Mouse (Mus musculus): ENCODE data around the gene Olfr64.

Gene Olfr64

GRCm38 (mm10) chr7:103894385-103894784 lies at the start of gene Olfr64:
TSS of gene Olfr64 (minus strand) at chr7:103894485.
- no peak for DNase-seq

DNA sequence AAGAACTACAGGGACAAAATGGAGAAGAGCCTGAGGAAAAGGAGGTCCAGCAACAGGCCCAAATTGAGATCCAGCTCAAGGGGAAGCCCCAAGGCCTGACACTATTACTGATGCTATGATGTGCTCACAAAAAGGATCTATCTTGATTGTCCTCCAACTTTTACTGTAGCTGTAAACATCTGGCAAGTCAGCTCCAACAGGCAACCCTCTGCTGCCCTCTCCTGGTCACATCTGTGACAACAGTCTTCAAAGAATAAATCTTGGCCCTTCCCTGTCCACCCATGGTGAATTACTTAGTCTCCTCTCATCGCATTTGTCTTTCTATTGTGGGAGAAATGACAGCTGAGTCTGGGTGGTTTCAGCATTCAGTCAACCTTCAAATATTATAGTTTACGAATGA lies 48.4 kb upstream of the Olfr64 start:
- no peak for DNase-seq

DNA sequence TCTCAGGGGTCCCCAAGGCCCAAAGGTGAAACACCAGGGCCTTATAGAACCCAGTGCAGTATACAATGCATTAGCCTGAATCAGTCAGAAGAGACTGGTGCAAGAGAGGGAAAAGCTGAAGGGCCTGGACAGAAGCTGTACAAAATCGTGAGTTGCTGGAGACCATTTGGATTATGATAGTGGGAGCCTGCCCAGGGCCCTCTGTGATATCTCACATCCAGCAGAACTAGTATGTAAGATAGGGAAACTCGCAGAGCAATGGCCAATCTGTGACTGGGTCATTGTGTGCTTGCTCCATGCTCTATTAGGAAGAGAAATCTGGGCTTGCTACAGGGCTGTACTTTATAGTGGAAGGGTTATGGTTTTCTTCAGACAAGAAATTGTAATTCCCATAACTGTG lies 40.0 kb upstream of the Olfr64 start, which contains the start of gene Olfr632:
Gene Olfr632 (plus strand): TSS at position 84 of the 400 bp plus-strand sequence.
- DNase-seq: no peak

GRCm38 (mm10) chr7:103928525-103928924 lies 34.2 kb upstream of the Olfr64 start, which contains the start of gene Olfr631:
TSS of gene Olfr631 (plus strand) at chr7:103928825.
- DNase-seq: no peak

DNA sequence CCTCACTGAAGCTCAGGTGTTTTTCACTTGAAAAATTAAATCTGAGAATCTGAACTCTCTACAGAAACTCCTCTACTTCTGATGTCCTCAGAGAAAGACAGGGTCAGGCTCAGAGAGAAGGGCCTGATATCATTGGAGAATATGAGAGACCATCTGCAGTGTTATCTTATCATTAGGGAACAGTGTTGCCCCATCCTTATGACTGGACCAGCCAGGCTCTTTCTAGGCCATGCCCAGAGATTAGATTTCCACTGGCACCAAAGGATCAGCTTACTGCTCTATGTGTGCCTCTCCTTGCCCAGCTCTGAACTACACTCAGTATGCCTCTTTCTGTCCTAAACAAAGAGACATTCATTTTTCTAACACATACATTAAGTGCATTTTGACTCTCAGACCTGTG lies 21.1 kb upstream of the Olfr64 start:
- DNase-seq: no peak

DNA sequence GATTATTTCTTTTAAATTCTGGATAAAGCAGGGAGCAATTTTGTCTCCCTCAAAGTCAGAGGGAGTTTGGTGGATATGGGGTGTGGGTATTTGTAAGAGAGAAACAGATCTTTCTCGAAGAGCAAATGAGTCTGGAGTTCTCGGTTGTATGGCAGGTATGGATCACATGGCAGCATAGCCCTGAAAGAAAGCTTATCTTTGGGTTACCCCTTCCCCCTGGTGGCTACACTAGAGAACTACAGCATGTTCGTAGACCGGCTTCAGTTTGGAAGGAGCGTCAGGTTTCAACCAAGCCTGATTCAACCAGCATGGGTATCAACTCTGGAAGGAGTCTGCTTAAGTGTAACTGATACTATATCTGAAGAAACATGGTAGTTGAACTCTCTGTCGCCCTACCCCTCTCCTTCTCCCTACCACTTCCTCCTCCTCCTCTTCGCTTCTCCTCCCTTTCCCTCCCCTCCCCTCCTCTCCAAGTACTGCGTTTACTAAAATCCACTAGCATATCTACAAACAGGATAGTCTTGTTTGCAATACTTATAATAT lies 18.8 kb upstream of the Olfr64 start:
- DNase-seq: no peak

GRCm38 (mm10) chr7:103910047-103910446 lies 15.8 kb upstream of the Olfr64 start:
- no peak for DNase-seq

DNA sequence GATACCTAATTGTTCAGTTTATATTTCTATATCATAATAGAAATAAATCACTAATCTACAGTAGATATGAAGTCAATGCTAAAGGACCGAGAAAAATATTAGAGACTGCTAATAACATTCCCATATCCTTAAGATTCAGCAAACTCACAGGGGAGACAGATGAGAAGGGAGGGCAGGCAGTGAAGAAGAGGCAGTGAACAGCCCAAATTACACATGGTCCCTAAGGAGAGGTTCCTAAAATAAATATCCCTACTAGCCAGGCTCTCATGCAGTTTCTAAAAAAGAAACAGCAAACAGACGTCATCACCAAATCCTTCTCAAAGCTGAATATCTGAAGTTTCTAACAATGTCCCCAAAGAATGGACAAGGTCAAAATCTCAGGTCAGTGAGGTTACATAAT lies 8.9 kb upstream of the Olfr64 start, which contains the start of gene Olfr65:
Gene Olfr65 (plus strand): TSS at position 301 of the 400 bp plus-strand sequence.
- no peak for DNase-seq

DNA sequence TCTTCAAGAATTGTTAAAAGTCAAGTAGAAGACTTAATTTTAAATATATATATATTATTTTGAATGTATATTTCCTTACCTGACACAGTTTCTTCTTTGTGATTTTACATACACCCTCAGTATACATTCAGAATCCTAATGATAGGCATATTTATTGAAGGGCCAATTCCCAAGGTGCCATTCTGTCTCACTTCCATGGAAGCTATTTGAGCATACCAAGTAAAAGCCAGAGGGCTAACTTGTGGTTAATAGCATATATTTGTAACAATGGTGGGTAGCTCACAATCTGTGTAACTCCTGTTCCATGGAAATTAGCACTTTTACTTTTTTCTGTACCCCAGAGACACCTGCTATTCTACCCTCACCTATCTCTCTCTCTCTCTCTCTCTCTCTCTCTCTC lies 8.1 kb downstream of the Olfr64 start, which contains the start of gene Olfr66:
Gene Olfr66 (minus strand): TSS at position 101 of the 400 bp plus-strand sequence.
- no peak for DNase-seq

GRCm38 (mm10) chr7:103877093-103877492 lies 17.2 kb downstream of the Olfr64 start:
- DNase-seq: no peak

DNA sequence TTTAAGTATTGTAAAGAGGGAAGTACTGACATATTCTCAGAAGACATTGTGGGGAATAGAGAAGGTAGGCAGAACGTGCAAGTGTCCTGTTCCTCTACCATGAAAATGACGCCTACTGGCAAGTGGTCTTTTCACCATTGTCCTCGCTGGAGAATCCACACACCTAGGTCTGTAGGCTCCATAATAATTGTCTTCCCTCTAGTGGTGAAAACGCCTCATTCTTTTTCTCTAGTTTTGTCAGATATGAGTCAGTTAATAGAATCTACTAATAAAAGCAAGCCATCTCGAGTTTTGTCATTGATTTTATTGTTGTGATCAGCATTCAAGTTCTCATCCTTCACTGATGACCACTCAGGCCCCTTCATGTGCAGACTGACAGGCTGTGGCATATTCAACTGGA lies 19.8 kb downstream of the Olfr64 start:
- DNase-seq: no peak

DNA sequence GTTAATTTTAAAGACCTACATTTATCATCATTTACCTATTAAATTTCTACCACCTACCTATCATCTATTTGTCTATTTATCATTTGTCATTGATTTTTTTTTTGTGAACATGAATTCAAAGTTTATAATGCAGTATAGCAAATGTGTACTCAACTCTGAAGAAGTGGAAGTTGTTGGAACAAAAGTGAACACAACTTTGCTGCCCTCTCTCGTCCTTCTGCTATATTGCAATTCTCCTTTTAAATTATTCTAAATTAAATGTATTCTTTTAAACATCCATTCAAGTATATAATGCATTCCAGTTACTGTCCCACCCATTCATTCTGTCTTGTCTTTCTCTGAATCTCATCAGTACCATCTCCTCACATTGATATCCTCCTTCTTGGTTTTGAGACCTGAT lies 21.2 kb downstream of the Olfr64 start:
- DNase-seq: no peak

- no peak for DNase-seq
Observed at GRCm38 (mm10) chr7:103870667-103871066, 23.6 kb downstream of the Olfr64 start.

DNA sequence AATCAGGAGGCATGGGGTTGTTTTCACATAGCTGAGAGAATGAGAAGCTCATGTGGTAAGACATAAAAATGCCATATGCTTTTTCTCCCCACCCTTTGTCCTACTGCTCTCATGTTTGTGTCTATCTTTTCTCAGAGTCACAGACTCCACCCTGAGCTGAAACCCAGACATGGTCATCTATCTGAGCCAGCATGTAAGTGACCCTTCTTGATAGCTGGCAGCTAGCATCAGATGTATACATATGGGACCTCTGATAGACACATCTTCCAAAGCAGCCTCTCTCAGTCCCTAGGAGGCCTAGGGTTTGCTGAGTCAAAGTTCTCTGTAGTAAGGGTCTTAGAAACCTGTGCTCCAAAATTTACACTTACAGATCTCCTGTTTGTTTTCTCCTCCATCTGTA lies 28.6 kb downstream of the Olfr64 start:
- no peak for DNase-seq

GRCm38 (mm10) chr7:103861531-103861930 lies 32.8 kb downstream of the Olfr64 start:
- no peak for DNase-seq

DNA sequence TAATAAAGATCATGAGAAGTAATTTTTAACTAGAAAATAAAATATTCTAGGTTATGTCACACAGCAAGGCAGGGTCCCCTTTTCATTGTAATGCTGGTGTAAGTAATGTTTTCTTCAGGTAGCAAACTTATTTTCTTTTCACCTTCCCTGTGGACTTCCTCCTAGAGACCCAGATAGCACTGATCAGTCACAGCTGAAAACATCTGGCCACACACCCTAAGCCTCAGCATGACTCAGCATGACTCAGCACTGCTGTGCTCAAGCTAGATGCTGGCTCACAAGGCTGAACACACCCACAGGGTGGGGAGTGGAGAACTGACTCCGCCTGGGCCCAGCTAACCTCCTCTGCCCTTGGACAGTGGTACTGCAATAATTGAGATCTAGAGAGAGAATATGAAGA lies 33.4 kb downstream of the Olfr64 start:
- DNase-seq: no peak

DNA sequence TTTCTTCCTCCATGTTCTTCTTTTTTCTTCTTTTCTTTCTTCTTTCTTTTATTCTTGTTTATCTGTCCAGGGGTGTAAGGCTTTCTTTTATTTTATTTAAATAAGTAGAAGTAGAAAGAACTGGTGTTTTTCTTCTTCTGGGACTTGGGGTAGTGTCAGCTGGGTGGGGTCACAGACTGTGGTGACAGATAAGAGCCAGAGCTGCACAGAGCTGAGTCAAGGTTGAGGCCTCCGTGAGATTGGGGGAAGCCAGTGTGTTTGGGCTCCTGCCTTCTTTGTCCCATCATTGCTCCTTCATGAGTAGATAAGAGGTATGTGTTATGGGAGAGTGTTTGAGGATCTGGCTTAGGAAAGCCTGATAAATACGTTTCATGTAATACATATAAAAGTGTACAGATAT lies 35.2 kb downstream of the Olfr64 start:
- no peak for DNase-seq

- no peak for DNase-seq
Observed at GRCm38 (mm10) chr7:103854669-103855068, 39.6 kb downstream of the Olfr64 start.

DNA sequence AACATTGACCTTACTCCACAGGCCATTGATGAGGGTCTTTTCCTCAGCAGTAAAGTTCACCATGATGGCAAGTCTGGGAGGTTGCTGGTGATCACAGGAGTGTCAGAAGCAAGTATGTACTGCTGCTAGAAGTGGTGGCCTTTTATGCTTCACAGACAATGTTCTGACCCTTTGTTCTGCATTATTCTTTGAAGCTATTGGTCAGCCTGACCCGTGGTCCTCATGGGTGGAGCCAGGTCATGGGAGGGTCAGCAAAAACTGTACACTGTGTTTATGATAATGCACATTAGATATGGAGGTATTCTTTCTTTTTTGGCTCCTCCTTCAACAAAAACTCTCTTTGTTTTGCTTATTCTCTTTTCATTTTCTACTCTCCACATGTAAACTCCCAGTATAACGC lies 41.2 kb downstream of the Olfr64 start, which contains the start of gene Hbb-y:
Gene Hbb-y (minus strand): TSS at position 127 of the 400 bp plus-strand sequence.
- DNase-seq: no peak

DNA sequence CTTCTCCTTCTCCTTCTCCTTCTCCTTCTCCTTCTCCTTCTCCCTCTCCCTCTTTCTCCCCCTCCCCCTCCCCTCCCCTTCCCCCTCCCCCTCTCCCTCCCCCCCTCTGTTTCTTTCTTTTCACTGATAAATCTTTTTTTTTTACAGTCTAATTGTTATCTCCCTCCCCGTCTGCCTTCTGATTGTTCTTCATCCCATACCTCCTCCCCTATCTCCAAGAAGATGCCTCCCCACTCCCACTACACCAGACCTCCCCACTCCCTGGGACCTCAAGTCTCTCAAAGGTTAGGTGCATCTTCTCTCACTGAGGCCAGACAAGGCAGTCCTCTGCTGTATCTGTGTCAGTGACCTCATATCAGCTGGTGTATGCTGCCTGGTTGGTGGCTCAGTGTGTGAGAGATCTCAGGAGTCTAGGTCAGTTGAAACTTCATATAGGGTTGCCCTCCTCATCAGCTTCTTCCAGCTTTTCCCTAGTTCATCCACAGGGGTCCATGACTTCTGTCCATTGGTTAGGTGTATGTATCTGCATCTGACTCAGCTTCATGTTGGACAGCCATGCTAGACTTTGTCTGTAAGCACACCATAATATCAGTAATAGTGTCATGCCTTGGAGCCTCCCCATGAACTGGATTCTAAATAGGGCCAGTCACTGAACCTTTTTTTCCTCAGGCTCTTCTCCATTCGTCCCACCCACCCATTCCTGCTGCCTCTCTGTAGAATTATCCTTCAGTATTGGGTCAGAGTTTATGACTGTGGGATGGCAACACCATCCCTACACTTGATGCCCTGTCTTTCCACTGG lies 49.6 kb downstream of the Olfr64 start:
- DNase-seq: no peak

DNA sequence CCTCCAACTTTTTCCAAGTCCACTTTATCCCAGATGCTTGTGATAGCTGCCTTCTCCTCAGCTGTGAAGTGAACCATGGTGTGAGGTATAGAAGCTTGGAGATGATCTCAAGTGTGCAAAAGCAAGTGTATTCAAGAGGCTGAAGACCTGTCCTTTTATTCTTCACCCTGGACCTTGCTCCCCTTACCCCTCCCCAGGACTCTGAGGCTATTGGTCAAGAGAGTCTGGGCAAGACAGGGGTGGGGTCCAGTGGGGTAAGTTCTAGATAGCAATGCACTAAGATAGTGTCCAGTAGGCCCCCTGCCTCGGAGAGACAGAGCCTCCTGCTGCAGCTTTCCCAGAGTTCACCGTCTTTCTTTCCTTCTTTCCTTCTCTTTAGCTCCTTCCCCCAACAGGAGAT lies 51.3 kb downstream of the Olfr64 start, which contains the start of gene Hbb-bh1:
Gene Hbb-bh1 (minus strand): TSS at position 131 of the 400 bp plus-strand sequence.
- no peak for DNase-seq

DNA sequence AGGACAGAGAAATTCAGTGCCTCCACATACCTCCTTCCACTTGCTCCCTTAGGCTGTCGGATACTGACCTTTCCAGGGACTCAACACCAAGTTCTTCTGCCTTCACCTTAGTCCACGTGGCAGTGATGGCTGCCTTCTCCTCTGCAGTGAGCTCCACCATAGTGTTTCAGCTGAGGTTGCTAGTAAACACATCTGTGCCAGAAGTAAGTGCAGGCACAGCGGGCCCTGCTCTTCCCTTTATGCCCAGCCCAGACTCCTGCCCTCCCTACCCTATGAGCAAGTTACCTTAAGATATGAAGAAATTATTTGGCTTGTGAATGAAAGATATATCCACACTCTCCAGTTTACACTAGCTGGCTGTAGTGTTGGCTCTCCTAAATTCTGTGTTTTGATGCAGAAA lies 54.0 kb downstream of the Olfr64 start, which contains the start of gene Hbb-bh2:
Gene Hbb-bh2 (minus strand): TSS at position 253 of the 400 bp plus-strand sequence.
- no peak for DNase-seq
